Mouse (Mus musculus) embryonic fibroblast, embryonic 13.5 days (primary cell): ENCODE data around the gene Arntl. TPM values are rescaled to one million over a fixed set of nuclear protein-coding genes. Genes with fewer than 3 reads are reported as not detected.

Source experiments
- H3K27ac ChIP-seq: 2 replicates; pipeline ENCODE4 v1.5.1; 2012; ENCODE audit warnings: low read length, control low read depth, inconsistent platforms; ENCODE audit not compliant: insufficient read depth
- H3K4me1 ChIP-seq: 2 replicates; pipeline ENCODE4 v1.6.1; 2011; ENCODE audit warnings: low read length; ENCODE audit not compliant: control insufficient read depth, insufficient read depth
- H3K4me3 ChIP-seq: 2 replicates; pipeline ENCODE4 v1.5.1; 2011; ENCODE audit warnings: mild to moderate bottlenecking, control low read depth, low read length; ENCODE audit not compliant: insufficient read depth
- CTCF ChIP-seq: IDR thresholded peaks from 2 replicates; pipeline ENCODE4 v1.5.1; 2011; ENCODE audit warnings: mild to moderate bottlenecking, control low read depth, low read length, moderate library complexity, borderline replicate concordance; ENCODE audit not compliant: insufficient read depth
- POLR2A ChIP-seq: IDR thresholded peaks from 2 replicates; pipeline ENCODE4 v1.6.1; 2011; ENCODE audit warnings: low read depth, mild to moderate bottlenecking, control low read depth, low read length, moderate library complexity
- polyA plus RNA-seq: library from polyadenylated mRNA; stranded (reverse); fragments of >200 nt; gene quantifications from 2 replicates; pipeline ENCODE4 v1.2.4, GENCODE M21; 2011; ENCODE audit warnings: low read depth; ENCODE audit not compliant: missing spikeins, insufficient read length

Arntl gene
- polyA plus RNA-seq, 1 experiment: 24.4 TPM

DNA sequence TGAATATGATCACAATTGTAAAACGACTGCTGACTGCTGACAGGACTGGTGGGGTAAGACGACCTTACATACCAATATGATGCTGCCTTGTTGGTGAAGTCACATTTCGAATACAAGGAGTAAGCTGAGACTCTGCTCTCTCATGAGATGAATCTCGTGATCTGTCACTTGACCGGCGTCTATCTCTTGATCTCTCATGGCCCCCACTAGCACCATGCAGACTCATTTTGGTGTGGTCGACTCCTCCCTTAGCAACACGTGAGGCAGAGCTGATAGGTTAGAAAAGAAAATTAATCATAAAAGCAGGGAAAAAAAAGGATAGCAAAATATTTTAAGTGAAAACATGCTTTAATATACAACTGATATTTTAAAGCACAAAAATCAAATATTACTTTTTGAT lies 128.0 kb downstream of the Arntl start:
- H3K27ac ChIP-seq: no peak overlapping the region

GRCm38 (mm10) chr7:113347271-113347670 lies 140.0 kb downstream of the Arntl start:
- Histone ChIP-seq H3K4me3 (no peak overlapping the region), H3K4me1 (no peaks in the 10 kb centered on the region), H3K27ac (no peak overlapping the region)
- no peak for TF ChIP-seq CTCF

More for the DNA sequence above, 128.0 kb downstream of the Arntl start:
- H3K4me1 ChIP-seq: no peaks in the 10 kb centered on the region
- no peak overlapping the region for H3K4me3 ChIP-seq
- TF ChIP-seq CTCF (no peak), POLR2A (no peak)

DNA sequence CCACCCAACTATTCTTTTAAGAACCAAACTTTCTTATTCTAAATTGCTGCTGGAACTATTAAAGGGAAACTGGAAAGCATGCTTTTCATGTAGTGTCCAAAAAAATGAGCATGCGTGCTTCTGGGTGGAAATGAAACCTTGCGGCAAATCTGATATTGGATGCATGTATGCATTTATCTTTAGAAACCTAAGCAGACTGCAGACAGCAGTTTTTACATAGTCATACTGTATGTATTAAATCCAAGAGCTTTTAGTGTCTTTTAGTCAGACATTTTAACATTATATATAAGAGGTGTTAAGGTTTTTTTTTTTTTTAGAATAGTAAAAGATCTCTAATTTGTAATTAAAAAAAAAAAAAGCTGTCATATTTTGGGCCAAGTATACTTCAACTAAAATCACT lies 140.4 kb downstream of the Arntl start:
- H3K27ac ChIP-seq: no peak overlapping the region
- H3K4me3 ChIP-seq: no peak overlapping the region
- TF ChIP-seq CTCF (no peak), POLR2A (no peak)

DNA sequence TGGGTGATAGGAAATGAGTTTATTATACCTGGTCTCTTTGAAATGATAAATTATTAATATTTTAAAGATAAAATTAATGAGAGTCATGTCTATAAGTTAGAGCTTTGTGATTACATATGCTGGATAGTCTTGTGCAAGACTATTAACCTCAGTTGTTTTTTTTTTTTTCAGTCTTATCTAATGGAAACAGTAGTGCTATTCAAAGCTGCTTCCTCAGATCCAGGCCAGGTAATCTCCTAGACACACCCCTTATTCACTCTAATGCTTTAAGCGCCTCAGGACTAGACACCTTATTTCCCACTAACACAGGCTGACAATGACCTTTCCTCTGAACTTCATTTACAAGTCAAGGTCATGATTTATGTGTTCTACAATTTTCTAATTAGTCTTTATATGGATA lies 141.8 kb downstream of the Arntl start:
- no peak for TF ChIP-seq CTCF
- TF ChIP-seq POLR2A: no peak
- Histone ChIP-seq H3K4me3 (no peak overlapping the region), H3K4me1 (no peaks in the 10 kb centered on the region), H3K27ac (no peak overlapping the region)

More for the DNA sequence above, 140.4 kb downstream of the Arntl start:
- no peaks in the 10 kb centered on the region for H3K4me1 ChIP-seq

Other genes with a start within 250 kb of the Arntl start
- gene Btbd10, start 161.9 kb downstream of the Arntl start, polyA plus RNA-seq: 29.7 and 31.4 TPM in 2 replicates
- not detected in 2 replicates for gene Pth, start 181.1 kb downstream of the Arntl start, polyA plus RNA-seq